Mouse (Mus musculus) CH12.LX (cell line): ENCODE results near the gene Srebf2. TPM values are rescaled to one million over a fixed set of nuclear protein-coding genes. Genes with fewer than 3 reads are reported as not detected.

Experiments used
- DNase-seq: peaks from one replicate; pipeline ENCODE4 v3.0.0-alpha.2; 2013; ENCODE audit errors: extremely low read depth
- H3K27ac ChIP-seq: 2 replicates; pipeline ENCODE4 v1.5.1; 2012; ENCODE audit warnings: low read depth, mild to moderate bottlenecking, control low read depth, moderate library complexity; ENCODE audit not compliant: insufficient read depth
- H3K27me3 ChIP-seq: replicated peaks from 2 replicates; pipeline ENCODE3; 2012; ENCODE audit warnings: inconsistent platforms
- H3K36me3 ChIP-seq, 2 experiments: replicated peaks in 1 of 2; 2 replicates each; pipeline versions ENCODE3 to v1.6.1; 2012; ENCODE audit warnings: inconsistent platforms in 1 of 2, low read length in 1 of 2, mild to moderate bottlenecking in 1 of 2, mixed read lengths in 1 of 2, moderate library complexity in 1 of 2; ENCODE audit not compliant: control insufficient read depth in 1 of 2, insufficient read depth in 1 of 2
- H3K4me1 ChIP-seq, 2 experiments: 2 replicates each; pipeline ENCODE4 v1.6.1; 2012; ENCODE audit warnings: inconsistent platforms in 1 of 2, moderate library complexity in 1 of 2; ENCODE audit not compliant: insufficient read depth in 2 of 2, control insufficient read depth in 1 of 2
- H3K4me2 ChIP-seq: 2 replicates; pipeline ENCODE4 v1.6.1; 2012; ENCODE audit warnings: low read depth, mild to moderate bottlenecking, control low read depth; ENCODE audit not compliant: poor library complexity, insufficient read depth, severe bottlenecking
- H3K4me3 ChIP-seq, 3 experiments: fragments of 150-350 bp in 1 of 3; sonication (generic) in 1 of 3; replicated peaks in 1 of 3; 2 replicates each; pipeline versions ENCODE3 to v1.5.1; 2011 to 2012; ENCODE audit warnings: low read depth in 2 of 3, low read length in 2 of 3, mild to moderate bottlenecking in 2 of 3, moderate library complexity in 2 of 3, control low read depth in 1 of 3, improper control_type of control experiment in 1 of 3, inconsistent platforms in 1 of 3, mixed read lengths in 1 of 3; ENCODE audit not compliant: poor library complexity in 1 of 3
- H3K79me2 ChIP-seq: replicated peaks from 2 replicates; pipeline ENCODE4 v1.6.1; 2012; ENCODE audit warnings: mild to moderate bottlenecking, moderate library complexity; ENCODE audit not compliant: control insufficient read depth, poor library complexity, insufficient read depth, severe bottlenecking; ENCODE audit errors: extremely low read depth
- H3K9ac ChIP-seq: 2 replicates; pipeline ENCODE4 v1.6.1; 2012; ENCODE audit warnings: low read depth, mild to moderate bottlenecking, control low read depth, moderate library complexity; ENCODE audit not compliant: insufficient read depth
- H3K9me3 ChIP-seq: replicated peaks from 2 replicates; pipeline ENCODE3; 2012; ENCODE audit warnings: low read length, inconsistent platforms, mixed read lengths
- BHLHE40 ChIP-seq: IDR thresholded peaks from 2 replicates; pipeline ENCODE4 v1.6.1; 2011; ENCODE audit warnings: mild to moderate bottlenecking, low read depth, low read length, improper control_type of control experiment
- CHD1 ChIP-seq: IDR thresholded peaks from 2 replicates; pipeline ENCODE4 v1.6.1; 2012; ENCODE audit warnings: low read depth, low read length, improper control_type of control experiment, inconsistent platforms
- CHD2 ChIP-seq: IDR thresholded peaks from 2 replicates; pipeline ENCODE4 v1.6.1; 2011; ENCODE audit warnings: low read length, improper control_type of control experiment
- CTCF ChIP-seq, 2 experiments: IDR thresholded peaks in 1 of 2; conservative IDR thresholded peaks in 1 of 2; 2 replicates each; pipeline ENCODE4 v1.5.1; 2011 to 2012; ENCODE audit warnings: low read depth in 2 of 2, low read length in 2 of 2, improper control_type of control experiment in 1 of 2, inconsistent platforms in 1 of 2, mild to moderate bottlenecking in 1 of 2, moderate library complexity in 1 of 2
- E2F4 ChIP-seq: IDR thresholded peaks from 2 replicates; pipeline ENCODE4 v1.6.1; 2011; ENCODE audit warnings: low read depth, low read length, improper control_type of control experiment; ENCODE audit not compliant: insufficient replicate concordance
- ELF1 ChIP-seq: IDR thresholded peaks from 2 replicates; pipeline ENCODE4 v1.6.1; 2014; ENCODE audit warnings: low read depth, mild to moderate bottlenecking, inconsistent platforms, low read length, improper control_type of control experiment
- EP300 ChIP-seq: IDR thresholded peaks from 2 replicates; pipeline ENCODE4 v1.6.1; 2011; ENCODE audit warnings: low read length, improper control_type of control experiment
- ETS1 ChIP-seq: conservative IDR thresholded peaks from 2 replicates; pipeline ENCODE4 v1.6.1; 2012; ENCODE audit warnings: low read depth, mild to moderate bottlenecking, inconsistent platforms, low read length, improper control_type of control experiment, moderate library complexity
- GABPA ChIP-seq: IDR thresholded peaks from 2 replicates; pipeline ENCODE4 v1.6.1; 2012; ENCODE audit warnings: low read depth, low read length, improper control_type of control experiment, inconsistent platforms; ENCODE audit not compliant: insufficient replicate concordance
- IRF4 ChIP-seq: IDR thresholded peaks from 2 replicates; pipeline ENCODE4 v1.6.1; 2014; ENCODE audit warnings: low read depth, mild to moderate bottlenecking, inconsistent platforms, low read length, improper control_type of control experiment
- JUN ChIP-seq: IDR thresholded peaks from 2 replicates; pipeline ENCODE4 v1.6.1; 2011; ENCODE audit warnings: low read depth, mild to moderate bottlenecking, low read length, improper control_type of control experiment, moderate library complexity; ENCODE audit not compliant: insufficient read depth
- JUND ChIP-seq: conservative IDR thresholded peaks from 2 replicates; pipeline ENCODE4 v1.6.1; 2011; ENCODE audit warnings: low read depth, low read length, improper control_type of control experiment
- KAT2A ChIP-seq: IDR thresholded peaks from 2 replicates; pipeline ENCODE4 v1.6.1; 2012; ENCODE audit warnings: low read length, improper control_type of control experiment, inconsistent platforms; ENCODE audit not compliant: insufficient replicate concordance
- MAFK ChIP-seq: IDR thresholded peaks from 2 replicates; pipeline ENCODE4 v1.6.1; 2011; ENCODE audit warnings: low read length, improper control_type of control experiment; ENCODE audit not compliant: insufficient replicate concordance
- MAX ChIP-seq: IDR thresholded peaks from 2 replicates; pipeline ENCODE4 v1.6.1; 2011; ENCODE audit warnings: low read length, improper control_type of control experiment
- MAZ ChIP-seq: IDR thresholded peaks from 2 replicates; pipeline ENCODE4 v1.6.1; 2012; ENCODE audit warnings: low read depth, mild to moderate bottlenecking, inconsistent platforms, low read length, improper control_type of control experiment, moderate library complexity
- MEF2A ChIP-seq: IDR thresholded peaks from 2 replicates; pipeline ENCODE4 v1.6.1; 2014; ENCODE audit warnings: low read depth, mild to moderate bottlenecking, inconsistent platforms, low read length, improper control_type of control experiment, borderline replicate concordance
- MXI1 ChIP-seq: IDR thresholded peaks from 2 replicates; pipeline ENCODE4 v1.6.1; 2011; ENCODE audit warnings: mild to moderate bottlenecking, low read depth, low read length, improper control_type of control experiment
- MYC ChIP-seq: IDR thresholded peaks from 2 replicates; pipeline ENCODE4 v1.6.1; 2011; ENCODE audit warnings: low read depth, mild to moderate bottlenecking, improper control_type of control experiment, low read length
- NELFE ChIP-seq: IDR thresholded peaks from 2 replicates; pipeline ENCODE4 v1.6.1; 2011; ENCODE audit warnings: low read depth, low read length, improper control_type of control experiment
- NRF1 ChIP-seq: IDR thresholded peaks from 2 replicates; pipeline ENCODE4 v1.6.1; 2014; ENCODE audit warnings: low read depth, mild to moderate bottlenecking, inconsistent platforms, low read length, improper control_type of control experiment, moderate library complexity
- PAX5 ChIP-seq: IDR thresholded peaks from 2 replicates; pipeline ENCODE4 v1.6.1; 2012; ENCODE audit warnings: low read length, inconsistent platforms, mixed read lengths
- POLR2A ChIP-seq: IDR thresholded peaks from 2 replicates; pipeline ENCODE4 v1.6.1; 2011; ENCODE audit warnings: low read depth, mild to moderate bottlenecking, improper control_type of control experiment, low read length
- RAD21 ChIP-seq: IDR thresholded peaks from 2 replicates; pipeline ENCODE4 v1.6.1; 2011; ENCODE audit warnings: low read depth, mild to moderate bottlenecking, low read length, improper control_type of control experiment, moderate library complexity
- RCOR1 ChIP-seq: conservative IDR thresholded peaks from 2 replicates; pipeline ENCODE4 v1.6.1; 2012; ENCODE audit warnings: low read depth, mild to moderate bottlenecking, inconsistent platforms, low read length, improper control_type of control experiment
- UBTF ChIP-seq: IDR thresholded peaks from 2 replicates; pipeline ENCODE4 v1.6.1; 2012; ENCODE audit warnings: low read depth, mild to moderate bottlenecking, inconsistent platforms, low read length, improper control_type of control experiment, moderate library complexity
- USF1 ChIP-seq: IDR thresholded peaks from 2 replicates; pipeline ENCODE4 v1.6.1; 2014; ENCODE audit warnings: low read depth, mild to moderate bottlenecking, inconsistent platforms, low read length, improper control_type of control experiment
- USF2 ChIP-seq: conservative IDR thresholded peaks from 2 replicates; pipeline ENCODE4 v1.6.1; 2011; ENCODE audit warnings: low read depth, low read length, improper control_type of control experiment
- ZKSCAN1 ChIP-seq: IDR thresholded peaks from 2 replicates; pipeline ENCODE4 v1.6.1; 2012; ENCODE audit warnings: low read depth, inconsistent platforms, low read length, improper control_type of control experiment, borderline replicate concordance
- ZMIZ1 ChIP-seq: IDR thresholded peaks from 2 replicates; pipeline ENCODE4 v1.6.1; 2012; ENCODE audit warnings: low read depth, mild to moderate bottlenecking, inconsistent platforms, low read length, improper control_type of control experiment
- dilution Hi-C: fragments of 300-500 bp; cut with MboI; formaldehyde crosslinking; loops from 2 replicates; pipeline ENCODE4 v1.14.3; 2020; ENCODE audit warnings: low sequenced_read_pairs; ENCODE audit not compliant: extremely low pct_unique_long_range_greater_than_20kb, extremely low pct_ligation_motif_present
- in situ Hi-C: fragments of 300-500 bp; cut with MboI; formaldehyde crosslinking; loops from 3 replicates; pipeline ENCODE4 v1.14.3; 2019; ENCODE audit warnings: low sequenced_read_pairs, low pct_ligation_motif_present, low pct_unique_long_range_greater_than_20kb, mixed read lengths
- polyA plus RNA-seq: library from polyadenylated mRNA; unstranded; fragments of >175 nt; gene quantifications from 2 replicates; pipeline ENCODE4 v1.2.1, GENCODE M21; 2012; ENCODE audit warnings: low read depth; ENCODE audit not compliant: insufficient read length
- total RNA-seq, 2 experiments: library from RNA; depleted of rRNA; stranded (reverse); fragments of 300-350 nt in 1 of 2; fragments of >200 nt in 1 of 2; gene quantifications; 2 replicates each; pipeline ENCODE4 v1.2.3; 2012 to 2014

Gene Srebf2
- total and polyA plus RNA-seq, 3 experiments, result 94.3 to 253 (median 159) TPM

DNA sequence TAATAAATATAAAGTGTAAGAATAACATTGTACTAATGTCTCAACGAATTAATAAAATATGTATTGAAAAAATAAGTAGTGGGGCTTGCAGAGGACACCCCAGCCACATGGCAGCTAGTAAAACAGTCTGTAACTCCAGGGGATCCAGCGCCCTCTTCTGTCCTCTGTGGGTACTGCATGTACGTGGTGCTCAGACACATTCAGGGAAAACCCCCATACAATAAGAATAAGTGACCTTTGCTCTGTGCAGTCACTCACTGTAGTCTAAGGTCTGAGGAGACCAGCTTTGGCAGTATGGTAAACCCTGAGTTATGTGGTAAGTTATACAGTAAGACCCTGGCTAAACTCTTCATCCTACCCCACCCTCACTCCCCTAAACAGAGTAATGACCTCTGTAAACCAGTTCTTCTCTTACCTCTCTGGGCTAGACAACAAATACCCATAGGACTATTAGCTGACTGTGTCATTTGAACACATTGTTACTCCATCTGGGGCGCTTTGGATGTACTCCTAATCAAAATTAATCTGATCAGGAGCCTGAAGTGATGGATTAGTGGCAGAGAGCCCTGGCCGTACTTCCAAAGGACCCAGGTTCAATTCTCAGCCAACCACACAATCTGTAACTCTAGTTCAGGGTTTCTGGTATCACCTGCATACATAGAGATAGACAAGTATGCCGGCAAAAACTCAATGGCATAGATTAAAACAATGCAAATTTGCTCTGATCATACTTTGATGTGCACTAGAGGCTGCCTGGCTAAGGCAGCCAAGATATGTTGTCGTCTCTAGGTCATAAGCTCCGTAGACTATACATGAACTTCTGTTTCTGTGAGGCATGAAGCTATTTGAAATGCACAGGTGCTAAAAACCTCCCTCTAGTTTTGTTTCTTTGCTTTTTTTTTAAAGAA lies 18.6 kb downstream of the Srebf2 start (continued):
- peak; percentile 78; the same call in 1 of the 2 replicates for TF ChIP-seq ZMIZ1
- TF ChIP-seq E2F4, result 0 out of 2 replicates have a peak, but pooled peaks have one; percentile 56
- TF ChIP-seq IRF4, result peak; percentile 76
- TF ChIP-seq JUN, result no peak; the same call in 1 of the 2 replicates
- TF ChIP-seq MXI1, result peak; percentile 96
- 0 out of 2 replicates have a peak, but pooled peaks have one; percentile 50 for TF ChIP-seq MAZ
- peak; percentile 93 for TF ChIP-seq MAX
- TF ChIP-seq NELFE, result peak; percentile 55; the same call in 1 of the 2 replicates
- TF ChIP-seq GABPA, result no peak
- peak; percentile 56 for TF ChIP-seq JUND
- TF ChIP-seq RCOR1, result no peak; the same call in 1 of the 2 replicates
- TF ChIP-seq ZKSCAN1, result no peak
- peak; percentile 100 for TF ChIP-seq MYC
- TF ChIP-seq CTCF (conservative IDR thresholded peaks at IDR 0.05 in 1 of 2, IDR thresholded peaks at IDR 0.05 in 1 of 2; ENCODE audit: low read depth in 2 of 2, low read length in 2 of 2), result peak; percentile 95 to 99
- no peak for TF ChIP-seq USF1
- peak; percentile 36; the same call in 1 of the 2 replicates for TF ChIP-seq POLR2A
- 0 out of 2 replicates have a peak, but pooled peaks have one; percentile 9 for TF ChIP-seq KAT2A
- TF ChIP-seq ETS1, result peak; percentile 31; the same call in 1 of the 2 replicates

DNA sequence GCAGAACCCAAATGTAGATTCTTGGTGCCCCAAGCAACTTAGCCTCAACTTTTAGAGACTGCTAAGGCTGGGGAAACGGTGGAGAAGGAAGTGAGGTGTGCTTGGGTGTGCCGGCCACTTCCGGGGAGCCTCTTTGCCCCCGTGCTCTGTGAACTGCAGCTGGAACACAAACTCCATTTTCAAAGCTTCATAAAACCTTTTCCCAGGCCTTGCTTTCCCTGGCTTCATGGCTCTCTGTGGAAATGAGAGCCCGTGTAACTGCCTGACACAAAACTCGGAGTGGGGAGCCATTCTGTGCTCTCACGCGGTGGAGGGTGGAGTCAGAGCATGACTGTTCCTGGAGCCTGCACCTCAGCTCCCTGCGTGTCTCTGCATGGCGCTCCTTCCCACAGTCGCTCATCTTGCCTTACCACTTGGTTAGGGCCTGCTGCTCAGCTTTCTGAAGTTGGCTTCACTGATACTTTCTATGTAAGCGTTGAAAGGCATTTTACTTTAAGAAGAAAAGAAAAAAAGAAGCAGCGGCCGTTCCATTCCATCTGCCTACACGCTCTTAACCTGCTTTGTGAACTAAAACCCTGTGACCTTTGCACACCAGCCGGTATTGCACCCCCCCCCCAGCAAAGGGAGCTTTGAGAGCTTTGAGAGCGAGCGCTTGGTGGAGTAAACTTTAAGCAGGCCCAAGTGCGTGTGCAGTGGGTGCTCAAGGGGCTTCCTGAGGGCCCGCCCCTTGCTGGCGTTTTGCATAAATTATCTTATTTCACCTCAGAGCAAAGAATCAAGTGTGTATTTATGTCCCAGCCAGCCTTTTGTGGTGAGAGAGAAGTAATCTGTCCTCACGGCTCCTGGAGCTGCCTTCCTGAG lies 19.5 kb downstream of the Srebf2 start:
- in situ Hi-C loops, result no loop called here
- peak overlapping the region; percentile 96 for H3K4me2 ChIP-seq
- H3K4me1 ChIP-seq, result peaks cover 9 to 61% of the 10 kb centered on the region in 2 experiments
- no peaks in the 10 kb centered on the region for H3K27me3 ChIP-seq
- H3K9ac ChIP-seq, result peak overlapping the region; percentile 73
- peak; percentile 82 for DNase-seq
- dilution Hi-C loops, result no loop called here
- peak overlapping the region; percentile 35 to 59 (median 41) for H3K4me3 ChIP-seq
- peaks cover 69% of the 10 kb centered on the region for H3K79me2 ChIP-seq
- peaks cover 19 to 39% of the 10 kb centered on the region in 2 experiments for H3K36me3 ChIP-seq
- H3K9me3 ChIP-seq, result no peaks in the 10 kb centered on the region
- peak overlapping the region; percentile 96 for H3K27ac ChIP-seq
- TF ChIP-seq EP300 (peak; percentile 36; the same call in 1 of the 2 replicates), RCOR1 (no peak; the same call in 1 of the 2 replicates), CHD2 (no peak), BHLHE40 (peak; percentile 79), GABPA (no peak), CTCF (conservative IDR thresholded peaks at IDR 0.05 in 1 of 2, IDR thresholded peaks at IDR 0.05 in 1 of 2; ENCODE audit: low read depth in 2 of 2, low read length in 2 of 2) (no peak), MEF2A (peak; percentile 7; the same call in 1 of the 2 replicates), JUND (no peak), ELF1 (peak; percentile 80), KAT2A (no peak), USF2 (no peak), PAX5 (no peak), RAD21 (no peak), UBTF (no peak), MAZ (peak; percentile 61), IRF4 (peak; percentile 31), ZMIZ1 (peak; percentile 50; the same call in 1 of the 2 replicates), ZKSCAN1 (no peak), MAFK (no peak), USF1 (no peak), CHD1 (no peak), NRF1 (no peak), MXI1 (peak; percentile 71; the same call in 1 of the 2 replicates)
